10 mouse cellular contexts compared by ENCODE assay signal in genomic region chr9:63881261-63881563, GRCm38 (mm10).
A peak's percentile ranks its signal among the peaks of the same experiment; 100 is the strongest.
DNase-seq lines count a peak whose midpoint lies in the region; ATAC-seq lines count a peak whose summit lies in the region.
"Had no signal": no experiment of that assay in that cellular context is flagged by ENCODE, and none has a peak within 500 bp of the region (broad histone marks: within the 10 kb centered on the region; RNA-seq: fewer than 3 reads in every experiment).

No protein-coding gene starts in this region.

- H3K4me3 ChIP-seq in forebrain, embryonic 15.5 days, result peak overlapping the region; percentile 25; the same call in 1 of the 2 replicates
- H3K4me3 ChIP-seq in midbrain, embryonic 11.5 days (ENCODE audit: low read depth, low read length), result no peak overlapping the region

- peak overlapping the region; percentile 73 for H3K27ac ChIP-seq in forebrain, embryonic 15.5 days (replicated peaks)
- no peak overlapping the region for H3K27ac ChIP-seq in midbrain, embryonic 11.5 days (ENCODE audit: low read depth, low read length)
- H3K27ac ChIP-seq: limb, embryonic 12.5 days had no signal

- peak overlapping the region; percentile 46 for H3K4me2 ChIP-seq in forebrain, embryonic 15.5 days (replicated peaks)
- H3K4me2 ChIP-seq in midbrain, embryonic 11.5 days, result peak overlapping the region; percentile 49

- peak; percentile 3; the same call in 1 of the 2 replicates for ATAC-seq in forebrain, embryonic 15.5 days (replicated peaks)
- ATAC-seq in midbrain, embryonic 11.5 days (ENCODE audit: low FRiP score), result no peak

- intact Hi-C loops in left cerebral cortex, postnatal 14 days (cut with DNase I), result no loop called here
- intact Hi-C loops in left cerebral cortex, postnatal 25 days (cut with DNase I), result no loop called here
- intact Hi-C loops in heart, postnatal 10 days (cut with DNase I), result no loop called here

- 41% methylated on average over 4 of the region's 4 CpGs for WGBS in forebrain, embryonic 15.5 days
- 73% methylated on average over 4 of the region's 4 CpGs for WGBS in midbrain, embryonic 11.5 days

- no peak overlapping the region for H3K9ac ChIP-seq in forebrain, embryonic 15.5 days (replicated peaks)
- no peak overlapping the region for H3K9ac ChIP-seq in midbrain, embryonic 11.5 days (ENCODE audit: low read length)
- H3K9ac ChIP-seq: limb, embryonic 12.5 days had no signal

- DNase-seq in left cerebral cortex, postnatal 14 days (ENCODE audit: low spot score in 2 of 2), result peak; percentile 21 to 30
- no peak for DNase-seq in left cerebral cortex, postnatal 25 days (ENCODE audit: low spot score in 2 of 2)
- DNase-seq in R1 (ENCODE audit: low read depth, low spot score), result peak; percentile 62
- DNase-seq in midbrain, embryonic 11.5 days (ENCODE audit: low spot score, missing footprints), result no peak
- no peak for DNase-seq in gastrocnemius, adult 8-10 months (ENCODE audit: low spot score in 2 of 2)
- DNase-seq in lung, adult 18-20 months, result no peak
- DNase-seq in heart, postnatal 10 days, result no peak
- DNase-seq: kidney, adult 2 months had no signal

- H3K36me3 ChIP-seq in forebrain, embryonic 15.5 days, result no peaks in the 10 kb centered on the region
- no peaks in the 10 kb centered on the region for H3K36me3 ChIP-seq in midbrain, embryonic 11.5 days (ENCODE audit: control insufficient read depth, insufficient read depth, low read length)
- H3K36me3 ChIP-seq: limb, embryonic 12.5 days had no signal

- H3K9me3 ChIP-seq in forebrain, embryonic 15.5 days, result no peaks in the 10 kb centered on the region
- H3K9me3 ChIP-seq in midbrain, embryonic 11.5 days (ENCODE audit: control insufficient read depth, low read length), result no peaks in the 10 kb centered on the region

- no peaks in the 10 kb centered on the region for H3K27me3 ChIP-seq in forebrain, embryonic 15.5 days
- no peaks in the 10 kb centered on the region for H3K27me3 ChIP-seq in midbrain, embryonic 11.5 days (ENCODE audit: control insufficient read depth, insufficient read depth, low read length)

- H3K4me1 ChIP-seq in forebrain, embryonic 15.5 days, result peaks cover 50% of the 10 kb centered on the region
- H3K4me1 ChIP-seq in midbrain, embryonic 11.5 days (ENCODE audit: control insufficient read depth, insufficient read depth, low read length), result peaks cover 23% of the 10 kb centered on the region

Comparison
In these comparisons a context has a peak if more than half of its experiments do, and no peak if none do; other contexts are left out.
1. DNase-seq: peak in left cerebral cortex, postnatal 14 days (2 of 2) and R1 (single experiment); none in left cerebral cortex, postnatal 25 days (0 of 2), midbrain, embryonic 11.5 days (single experiment), gastrocnemius, adult 8-10 months (0 of 2), lung, adult 18-20 months (0 of 2) and heart, postnatal 10 days (0 of 2).